Comparison of ENCODE assay signal across 8 mouse cellular contexts in genomic region chr17:27622611-27623359, GRCm38 (mm10). TPM values are rescaled to one million over a fixed set of nuclear protein-coding genes. Genes with fewer than 3 reads are reported as not detected.
A peak's percentile ranks its signal among the peaks of the same experiment; 100 is the strongest.
DNase-seq lines count a peak whose midpoint lies in the region; ATAC-seq lines count a peak whose summit lies in the region.

No protein-coding gene starts in this region.

- 0% methylated on average over 60 of the region's 80 CpGs for WGBS in kidney, embryonic 16.5 days

- intact Hi-C loops in gastrocnemius, postnatal 14 days (cut with DNase I; ENCODE audit: low total_unique reads): no loop called here
- intact Hi-C loops in left cerebral cortex, postnatal 36 days (cut with DNase I): loop anchor here (2.0 kb wide), 1 partner anchor 58 kb away; the partner anchor contains the start of gene AI413582

- peak overlapping the region; percentile 73 for H3K4me2 ChIP-seq in kidney, embryonic 16.5 days (replicated peaks; ENCODE audit: low read depth, low read length)

- H3K4me3 ChIP-seq in kidney, embryonic 16.5 days (ENCODE audit: low read length): peak overlapping the region; percentile 78

- H3K9me3 ChIP-seq in kidney, embryonic 16.5 days (ENCODE audit: low read length): peaks cover 2% of the 10 kb centered on the region; the same call in 1 of the 2 replicates

- H3K4me1 ChIP-seq in kidney, embryonic 16.5 days (ENCODE audit: insufficient read depth, low read length): peaks cover 26% of the 10 kb centered on the region

- H3K9ac ChIP-seq in kidney, embryonic 16.5 days (replicated peaks; ENCODE audit: low read length): peak overlapping the region; percentile 93

- H3K27me3 ChIP-seq in kidney, embryonic 16.5 days (ENCODE audit: insufficient read depth, low read length): no peaks in the 10 kb centered on the region

- ATAC-seq in kidney, embryonic 16.5 days (ENCODE audit: low FRiP score, low TSS enrichment): peak; percentile 64

- DNase-seq in thymus, adult 18-20 months: peak; percentile 53 to 61
- DNase-seq in thymus, postnatal 36 days: no peak
- peak; percentile 77 to 81 for DNase-seq in cerebellum, postnatal 25 days
- peak; percentile 52 for DNase-seq in gastrocnemius, postnatal 14 days
- DNase-seq in lung, postnatal 4 days: peak; percentile 54 to 60
- peak; percentile 21 for DNase-seq in spleen, adult 12 weeks (ENCODE audit: low spot score)
- DNase-seq in left cerebral cortex, postnatal 36 days (ENCODE audit: low spot score in 2 of 2): no peak

- peaks cover 7% of the 10 kb centered on the region for H3K36me3 ChIP-seq in kidney, embryonic 16.5 days (ENCODE audit: insufficient read depth, low read length)

- H3K27ac ChIP-seq in kidney, embryonic 16.5 days (ENCODE audit: low read length): peak overlapping the region; percentile 87

RNA-seq across cellular contexts. Expression of gene Nudt3, which starts 0.5 kb away (rescaled TPM):
- total RNA-seq in gastrocnemius, postnatal 14 days (2021): 100 to 1,000 TPM; 218 to 230 TPM
- polyA plus RNA-seq in kidney, embryonic 16.5 days (2015; fragmentation: Nextera tagmentation; extraction: Ambion mirVana): 81.8 and 84.1 TPM in 2 replicates
- 100 to 1,000 TPM; 511 to 604 TPM for total RNA-seq in left cerebral cortex, postnatal 36 days (2021)

RNA-seq across cellular contexts. Expression of gene RPS10-NUDT3, which starts 12.2 kb away (rescaled TPM):
- total RNA-seq in gastrocnemius, postnatal 14 days (2021): not detected
- polyA plus RNA-seq in kidney, embryonic 16.5 days (2015; fragmentation: Nextera tagmentation; extraction: Ambion mirVana): not detected in 2 replicates
- total RNA-seq in left cerebral cortex, postnatal 36 days (2021): not detected

RNA-seq across cellular contexts. Expression of gene Rps10, which starts 13.7 kb away (rescaled TPM):
- total RNA-seq in gastrocnemius, postnatal 14 days (2021): 100 to 1,000 TPM; 514 to 595 TPM
- polyA plus RNA-seq in kidney, embryonic 16.5 days (2015; fragmentation: Nextera tagmentation; extraction: Ambion mirVana): 825 and 828 TPM in 2 replicates
- 100 to 1,000 TPM; 430 to 478 TPM for total RNA-seq in left cerebral cortex, postnatal 36 days (2021)

RNA-seq across cellular contexts. Expression of gene Pacsin1, which starts 32.5 kb away (rescaled TPM):
- under 1 TPM; 0.13 to 0.23 TPM for total RNA-seq in gastrocnemius, postnatal 14 days (2021)
- 1.4 and 1.7 TPM in 2 replicates for polyA plus RNA-seq in kidney, embryonic 16.5 days (2015; fragmentation: Nextera tagmentation; extraction: Ambion mirVana)
- total RNA-seq in left cerebral cortex, postnatal 36 days (2021): 100 to 1,000 TPM; 422 to 452 TPM

RNA-seq across cellular contexts. Expression of gene AI413582, which starts 57.2 kb away (rescaled TPM):
- total RNA-seq in gastrocnemius, postnatal 14 days (2021): 1 to 10 TPM; 2.6 to 4.4 TPM
- 20.2 and 23.4 TPM in 2 replicates for polyA plus RNA-seq in kidney, embryonic 16.5 days (2015; fragmentation: Nextera tagmentation; extraction: Ambion mirVana)
- total RNA-seq in left cerebral cortex, postnatal 36 days (2021): 10 to 100 TPM; 85.5 to 94.2 TPM

Comparison
In these comparisons a context has a peak if more than half of its experiments do, and no peak if none do; other contexts are left out.
1. DNase-seq: peak in thymus, adult 18-20 months (2 of 2), cerebellum, postnatal 25 days (2 of 2), gastrocnemius, postnatal 14 days (single experiment), lung, postnatal 4 days (2 of 2) and spleen, adult 12 weeks (single experiment); none in thymus, postnatal 36 days (0 of 2) and left cerebral cortex, postnatal 36 days (0 of 2).